Mouse (Mus musculus) forebrain, embryonic 11.5 days (tissue): Measurements from ENCODE around the gene Dgka. TPM values are rescaled to one million over a fixed set of nuclear protein-coding genes. Genes with fewer than 3 reads are reported as not detected.

Source experiments
- polyA plus RNA-seq: library from polyadenylated mRNA; unstranded; fragments of >200 nt; fragmentation: Nextera tagmentation; extraction: Ambion mirVana; gene quantifications from 2 replicates; pipeline ENCODE4 v1.2.1, GENCODE M21; 2014

The Dgka gene
- polyA plus RNA-seq, 1 experiment from 2014 or later: 4.0 TPM

Other genes starting within 250 kb of the Dgka start
- 3.0 and 3.4 TPM in 2 replicates for gene Myl6b, start 246.2 kb downstream of the Dgka start, polyA plus RNA-seq
- gene Esyt1, start 219.0 kb downstream of the Dgka start, polyA plus RNA-seq: 15.2 and 18.1 TPM in 2 replicates
- gene Zc3h10, start 197.1 kb downstream of the Dgka start, polyA plus RNA-seq: 16.3 and 17.5 TPM in 2 replicates
- 3,049 and 3,079 TPM in 2 replicates for gene Rpl41, start 195.6 kb downstream of the Dgka start, polyA plus RNA-seq
- gene Pa2g4, start 178.9 kb downstream of the Dgka start, polyA plus RNA-seq: 249 and 269 TPM in 2 replicates
- 1.2 TPM in 2 replicates for gene Erbb3, start 155.2 kb downstream of the Dgka start, polyA plus RNA-seq
- gene Rps26, start 118.1 kb downstream of the Dgka start, polyA plus RNA-seq: 576 and 629 TPM in 2 replicates
- 4.1 and 5.8 TPM in 2 replicates for gene Ikzf4, start 98.9 kb downstream of the Dgka start, polyA plus RNA-seq
- gene Suox, start 70.8 kb downstream of the Dgka start, polyA plus RNA-seq: 10.8 and 11.7 TPM in 2 replicates
- gene Rab5b, start 48.6 kb downstream of the Dgka start, polyA plus RNA-seq: 78.8 and 79.1 TPM in 2 replicates
- gene Pmel, start 40.7 kb downstream of the Dgka start, polyA plus RNA-seq: 1.8 and 4.5 TPM in 2 replicates
- 119 and 120 TPM in 2 replicates for gene Cdk2, start 39.8 kb downstream of the Dgka start, polyA plus RNA-seq
- gene Pym1, start 3.0 kb upstream of the Dgka start, polyA plus RNA-seq: 47.6 and 51.4 TPM in 2 replicates
- gene Mmp19, start 46.1 kb upstream of the Dgka start, polyA plus RNA-seq: 0.51 and 0.60 TPM in 2 replicates
- gene Dnajc14, start 59.2 kb upstream of the Dgka start, polyA plus RNA-seq: 38.6 and 38.8 TPM in 2 replicates
- 22.7 and 24.2 TPM in 2 replicates for gene Tmem198b, start 59.5 kb upstream of the Dgka start, polyA plus RNA-seq
- 263 and 284 TPM in 2 replicates for gene Sarnp, start 72.5 kb upstream of the Dgka start, polyA plus RNA-seq
- 70.1 and 73.0 TPM in 2 replicates for gene Ormdl2, start 76.8 kb upstream of the Dgka start, polyA plus RNA-seq
- gene Gdf11, start 146.9 kb upstream of the Dgka start, polyA plus RNA-seq: 10.5 and 11.7 TPM in 2 replicates
- gene Cd63, start 156.1 kb upstream of the Dgka start, polyA plus RNA-seq: 144 and 151 TPM in 2 replicates
- gene Rdh5, start 178.0 kb upstream of the Dgka start, polyA plus RNA-seq: 12.3 and 12.6 TPM in 2 replicates
- gene Bloc1s1, start 179.2 kb upstream of the Dgka start, polyA plus RNA-seq: 191 and 202 TPM in 2 replicates
- gene Itga7, start 189.0 kb upstream of the Dgka start, polyA plus RNA-seq: 0.65 and 0.69 TPM in 2 replicates
- gene Mettl7b, start 216.1 kb upstream of the Dgka start, polyA plus RNA-seq: not detected in 2 replicates
- gene Olfr9, start 244.6 kb upstream of the Dgka start, polyA plus RNA-seq: not detected in 2 replicates